Mouse (Mus musculus): ENCODE data around the gene Ncam2.

- no peak for TF ChIP-seq GATA1 (IDR thresholded peaks at IDR 0.05; ENCODE audit: borderline replicate concordance, low read length)
- TF ChIP-seq FLI1 (IDR thresholded peaks at IDR 0.05; ENCODE audit: low read length) = no peak
Measured at GRCm38 (mm10) chr16:81437091-81437867, 236.8 kb downstream of the Ncam2 start.

All from megakaryocyte, embryonic 14.5 days (primary cell).